Mouse (Mus musculus): Measurements from ENCODE around the gene Kif21b.

GRCm38 (mm10) chr1:136179511-136180001 lies 48.4 kb downstream of the Kif21b start:
- TF ChIP-seq GATA1 (IDR thresholded peaks at IDR 0.05; ENCODE audit: low read length) = no peak
- TF ChIP-seq TAL1 (IDR thresholded peaks at IDR 0.05; ENCODE audit: low read length) = peak; percentile 57; the same call in 2 of the 3 replicates

Data from erythroblast, embryonic 14.5 days (primary cell).